Mouse (Mus musculus) forebrain, embryonic 11.5 days (tissue): ENCODE results near the gene Map6. TPM values are rescaled to one million over a fixed set of nuclear protein-coding genes. Genes with fewer than 3 reads are reported as not detected.

Source experiments
- ATAC-seq: fragments of 200-750 bp; cut with Nextera tagmentation; replicated peaks from 2 replicates; pipeline ENCODE4 v1.8.0; 2017; ENCODE audit warnings: moderate TSS enrichment; ENCODE audit not compliant: low FRiP score
- DNase-seq: peaks from one replicate; pipeline ENCODE4 v3.0.0-alpha.2; 2017; ENCODE audit warnings: low spot score
- H3K27ac ChIP-seq: fragments of 300-500 bp; sonication (generic); 2 replicates; pipeline ENCODE4 v1.5.1; 2014; ENCODE audit warnings: low read depth, low read length
- H3K27me3 ChIP-seq: fragments of 300-500 bp; sonication (generic); 2 replicates; pipeline ENCODE4 v1.6.1; 2014; ENCODE audit warnings: mild to moderate bottlenecking, low read length, mixed read lengths; ENCODE audit not compliant: control insufficient read depth, insufficient read depth
- H3K36me3 ChIP-seq: fragments of 300-500 bp; sonication (generic); 2 replicates; pipeline ENCODE4 v1.6.1; 2014; ENCODE audit warnings: mild to moderate bottlenecking, low read length, moderate library complexity, mixed read lengths; ENCODE audit not compliant: control insufficient read depth, insufficient read depth
- H3K4me1 ChIP-seq: fragments of 300-500 bp; sonication (generic); replicated peaks from 2 replicates; pipeline ENCODE4 v1.6.1; 2014; ENCODE audit warnings: low read length, mixed read lengths; ENCODE audit not compliant: control insufficient read depth, insufficient read depth
- H3K4me2 ChIP-seq: fragments of 300-500 bp; sonication (generic); 2 replicates; pipeline ENCODE4 v1.6.1; 2014; ENCODE audit warnings: low read depth, mild to moderate bottlenecking, low read length, moderate library complexity, mixed read lengths; ENCODE audit not compliant: severe bottlenecking
- H3K4me3 ChIP-seq: fragments of 300-500 bp; sonication (generic); 2 replicates; pipeline ENCODE4 v1.5.1; 2014; ENCODE audit warnings: low read depth, low read length
- H3K9ac ChIP-seq: fragments of 300-500 bp; sonication (generic); 2 replicates; pipeline ENCODE4 v1.6.1; 2014; ENCODE audit warnings: low read length
- H3K9me3 ChIP-seq: fragments of 300-500 bp; sonication (generic); 2 replicates; pipeline ENCODE4 v1.6.1; 2016; ENCODE audit warnings: low read length, mixed read lengths; ENCODE audit not compliant: control insufficient read depth
- WGBS: fragments of 180-500 bp; shearing (Covaris S2); extraction: QIAGEN DNeasy Blood & Tissue Kit; methylation state at CpG from one replicate; pipeline ENCODE4 v1.1.7; 2014; 5-methylcytosine and 5-hydroxymethylcytosine counted together
- polyA plus RNA-seq: library from polyadenylated mRNA; unstranded; fragments of >200 nt; fragmentation: Nextera tagmentation; extraction: Ambion mirVana; gene quantifications from 2 replicates; pipeline ENCODE4 v1.2.1, GENCODE M21; 2014

Map6 gene
- polyA plus RNA-seq, 1 experiment from 2014 or later, result 36.2 TPM

- 76% methylated on average over 7 of the region's 7 CpGs for WGBS
- Histone ChIP-seq H3K27me3 (no peaks in the 10 kb centered on the region), H3K4me3 (no peak overlapping the region), H3K9me3 (no peaks in the 10 kb centered on the region), H3K4me2 (no peak overlapping the region), H3K4me1 (no peaks in the 10 kb centered on the region), H3K9ac (no peak overlapping the region), H3K27ac (no peak overlapping the region), H3K36me3 (no peaks in the 10 kb centered on the region)
- no peak for ATAC-seq
- DNase-seq, result no peak
Observed at GRCm38 (mm10) chr7:99230061-99230747, 37.0 kb upstream of the Map6 start.

GRCm38 (mm10) chr7:99232571-99232970 lies 34.7 kb upstream of the Map6 start:
- ATAC-seq (no peak), DNase-seq (no peak)
- Histone ChIP-seq H3K4me1 (no peaks in the 10 kb centered on the region; the same call in 1 of the 2 replicates), H3K9ac (no peak overlapping the region), H3K9me3 (no peaks in the 10 kb centered on the region), H3K4me3 (no peak overlapping the region), H3K4me2 (no peak overlapping the region), H3K27me3 (no peaks in the 10 kb centered on the region), H3K36me3 (no peaks in the 10 kb centered on the region), H3K27ac (no peak overlapping the region)
- 60% methylated on average over 6 of the region's 6 CpGs for WGBS

- no peak for ATAC-seq
- Histone ChIP-seq H3K9me3 (no peaks in the 10 kb centered on the region), H3K4me3 (no peak overlapping the region), H3K27ac (no peak overlapping the region), H3K36me3 (no peaks in the 10 kb centered on the region), H3K4me1 (peaks cover 4% of the 10 kb centered on the region; the same call in 1 of the 2 replicates), H3K9ac (no peak overlapping the region), H3K4me2 (no peak overlapping the region), H3K27me3 (no peaks in the 10 kb centered on the region)
- no peak for DNase-seq
- WGBS, result 45% methylated on average over 2 of the region's 2 CpGs
Observed at GRCm38 (mm10) chr7:99234916-99235315, 32.3 kb upstream of the Map6 start.

GRCm38 (mm10) chr7:99235657-99236056 lies 31.6 kb upstream of the Map6 start:
- no peak for DNase-seq

GRCm38 (mm10) chr7:99236888-99237660 lies 30.2 kb upstream of the Map6 start:
- Histone ChIP-seq H3K27me3 (no peaks in the 10 kb centered on the region), H3K9ac (no peak overlapping the region), H3K27ac (no peak overlapping the region), H3K9me3 (no peaks in the 10 kb centered on the region), H3K4me3 (no peak overlapping the region), H3K4me1 (peaks cover 4% of the 10 kb centered on the region; the same call in 1 of the 2 replicates), H3K36me3 (no peaks in the 10 kb centered on the region), H3K4me2 (no peak overlapping the region)
- ATAC-seq (no peak; the same call in 1 of the 2 replicates), DNase-seq (no peak)
- 14% methylated on average over 8 of the region's 8 CpGs for WGBS

More at GRCm38 (mm10) chr7:99235657-99236056, 31.6 kb upstream of the Map6 start:
- H3K9me3 ChIP-seq, result no peaks in the 10 kb centered on the region
- peaks cover 4% of the 10 kb centered on the region; the same call in 1 of the 2 replicates for H3K4me1 ChIP-seq
- no peak overlapping the region for H3K4me2 ChIP-seq
- H3K4me3 ChIP-seq, result no peak overlapping the region
- no peak overlapping the region for H3K9ac ChIP-seq
- H3K36me3 ChIP-seq, result no peaks in the 10 kb centered on the region
- no peak for ATAC-seq
- no peak overlapping the region for H3K27ac ChIP-seq
- WGBS, result 72% methylated on average over 2 of the region's 2 CpGs
- H3K27me3 ChIP-seq, result no peaks in the 10 kb centered on the region

- Histone ChIP-seq H3K27ac (no peak within 1 kb of the TSS), H3K4me2 (peak within 1 kb of the TSS; percentile 28; the same call in 1 of the 2 replicates)
Observed at GRCm38 (mm10) chr7:99238417-99238816, 28.8 kb upstream of the Map6 start, which contains the start of gene Mogat2. Gene Mogat2, minus strand, starts transcription at chr7:99238619.

GRCm38 (mm10) chr7:99242097-99242496 lies 25.1 kb upstream of the Map6 start:
- no peak for ATAC-seq
- no peaks in the 10 kb centered on the region for H3K36me3 ChIP-seq
- H3K27me3 ChIP-seq, result no peaks in the 10 kb centered on the region
- H3K27ac ChIP-seq, result no peak overlapping the region
- H3K9ac ChIP-seq, result no peak overlapping the region
- H3K4me1 ChIP-seq, result peaks cover 4% of the 10 kb centered on the region; the same call in 1 of the 2 replicates
- H3K4me3 ChIP-seq, result no peak overlapping the region
- no peaks in the 10 kb centered on the region for H3K9me3 ChIP-seq
- no peak overlapping the region for H3K4me2 ChIP-seq
- no peak for DNase-seq
- whole genome bisulfite sequencing, result 96% methylated on average over 11 of the region's 11 CpGs

More at GRCm38 (mm10) chr7:99238417-99238816, 28.8 kb upstream of the Map6 start, which contains the start of gene Mogat2:
- Histone ChIP-seq H3K36me3 (no peaks in the 10 kb centered on the region), H3K9me3 (no peaks in the 10 kb centered on the region), H3K9ac (no peak within 1 kb of the TSS), H3K4me1 (peaks cover 4% of the 10 kb centered on the region; the same call in 1 of the 2 replicates), H3K4me3 (no peak within 1 kb of the TSS), H3K27me3 (no peaks in the 10 kb centered on the region)
- no peak for ATAC-seq
- peak; percentile 60 for DNase-seq
- 7% methylated on average over 13 of the region's 13 CpGs for WGBS

GRCm38 (mm10) chr7:99248157-99248742 lies 19.0 kb upstream of the Map6 start:
- Histone ChIP-seq H3K4me3 (no peak overlapping the region), H3K36me3 (no peaks in the 10 kb centered on the region), H3K4me2 (no peak overlapping the region), H3K9ac (no peak overlapping the region), H3K4me1 (0 out of 2 replicates have a peak, but pooled peaks cover 2% of the 10 kb centered on the region), H3K27ac (no peak overlapping the region), H3K9me3 (no peaks in the 10 kb centered on the region), H3K27me3 (peaks cover 8% of the 10 kb centered on the region; the same call in 1 of the 2 replicates)
- 39% methylated on average over 5 of the region's 5 CpGs for WGBS
- ATAC-seq (no peak), DNase-seq (no peak)
